Mouse (Mus musculus) stomach, adult 2 months (tissue): Measurements from ENCODE around the gene Prcc. TPM values are rescaled to one million over a fixed set of nuclear protein-coding genes. Genes with fewer than 3 reads are reported as not detected.

ENCODE experiments used
- polyA plus RNA-seq: library from polyadenylated mRNA; depleted of rRNA; stranded (reverse); fragments of >200 nt; gene quantifications from 2 replicates; pipeline ENCODE4 v1.2.3, GENCODE M21; 2012; rRNA removed

The Prcc gene
- polyA plus RNA-seq, result 12.5 and 13.3 TPM in 2 replicates

DNA sequence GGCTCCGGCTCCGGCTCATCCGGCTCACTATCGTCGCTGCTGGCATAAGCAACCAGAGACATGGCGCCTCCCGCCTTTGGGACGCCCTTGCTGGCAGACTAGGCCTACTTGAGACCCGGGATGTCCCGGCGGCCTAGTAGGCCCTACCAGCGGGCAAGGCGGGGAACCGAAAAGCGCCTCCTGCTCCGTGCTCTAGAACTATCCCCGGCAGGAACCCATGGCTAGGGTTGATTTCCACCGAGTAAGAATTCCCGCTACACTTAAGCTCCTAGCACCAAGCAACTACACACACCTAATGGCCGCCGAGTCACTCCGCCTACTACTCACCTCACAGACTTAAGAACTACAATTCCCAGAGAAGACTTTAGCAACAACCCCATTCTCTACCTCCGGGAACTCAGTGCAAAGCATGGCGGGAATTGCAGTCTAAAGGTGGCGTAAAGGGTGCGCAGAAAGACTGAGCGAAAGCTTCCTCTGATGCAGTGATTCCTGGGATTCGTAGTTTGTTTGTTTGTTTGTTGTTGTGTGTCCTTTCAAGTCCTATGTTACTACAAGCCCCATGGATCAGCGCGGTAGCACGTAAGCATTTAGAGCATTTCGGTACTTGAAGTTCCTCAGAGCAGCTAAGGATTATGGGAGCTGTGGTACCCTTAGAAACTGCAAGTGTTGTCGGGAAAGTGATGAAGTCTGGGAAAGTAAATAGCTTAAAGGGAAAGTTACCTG, at the start of gene Prcc:
TSS of gene Prcc (minus strand) at position 328 of the 723 bp plus-strand sequence.

GRCm38 (mm10) chr3:87930078-87930795, 44.8 kb upstream of the Prcc start, which contains the start of the genes Isg20l2 and Rrnad1:
Isg20l2 (plus strand) TSS chr3:87930314.
Rrnad1 (minus strand) TSS chr3:87930717.

GRCm38 (mm10) chr3:87919336-87920108, 34.1 kb upstream of the Prcc start, which contains the start of gene Mrpl24:
Mrpl24 (plus strand) TSS chr3:87919506.

DNA sequence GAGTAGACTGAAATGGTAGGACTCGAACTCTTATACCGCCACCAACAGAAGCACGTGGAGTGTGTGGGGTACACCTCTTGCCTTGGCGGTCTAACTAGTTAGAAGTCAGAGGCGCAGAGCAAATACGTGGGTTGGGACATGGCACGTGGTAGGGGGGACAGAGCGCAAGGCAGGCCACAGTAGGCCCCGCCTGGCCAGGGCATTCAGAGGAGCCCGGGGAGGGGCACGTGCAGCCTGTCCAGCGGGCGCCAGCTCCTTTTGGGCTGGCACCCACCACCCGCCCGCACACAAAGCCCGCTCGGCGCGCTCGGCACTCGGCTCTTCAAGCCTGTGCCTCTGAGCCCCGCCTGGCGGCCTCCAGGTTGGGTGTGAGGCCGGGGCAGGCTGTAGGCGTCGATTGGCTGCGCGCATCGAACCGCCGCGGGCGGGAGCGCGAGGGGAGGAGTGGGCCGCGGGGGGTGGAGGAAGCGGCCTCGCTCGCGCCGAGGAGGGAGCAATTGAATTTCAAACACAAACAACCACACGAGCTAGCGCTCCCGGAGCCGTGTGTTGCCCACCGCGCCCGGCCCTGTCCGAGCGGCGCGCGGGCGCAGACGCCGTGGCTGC, 20.6 kb upstream of the Prcc start, which contains the start of gene Hdgf:
TSS of gene Hdgf (plus strand) at position 442 of the 606 bp plus-strand sequence.

DNA sequence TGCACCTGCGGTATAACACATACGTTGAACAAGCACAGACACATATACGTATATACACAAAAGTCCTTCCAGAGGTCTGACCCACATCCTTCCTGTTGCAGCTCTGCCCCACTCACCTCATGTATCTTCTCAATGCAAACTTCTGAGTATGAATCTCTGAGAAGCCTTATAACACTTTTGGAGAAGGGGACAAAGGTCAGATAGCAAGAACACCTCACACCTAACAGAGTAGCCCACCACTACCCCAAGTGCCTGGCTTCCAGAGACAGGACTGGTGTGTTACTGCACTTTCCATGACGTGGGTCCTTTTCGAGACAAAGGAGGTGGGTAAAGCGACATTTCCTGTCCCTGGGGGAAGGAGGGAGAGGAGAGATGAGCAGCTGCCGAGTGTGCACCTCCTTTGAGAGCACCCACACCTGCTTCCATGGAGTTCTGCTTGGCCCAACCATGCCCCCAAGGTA, 38.7 kb downstream of the Prcc start, which contains the start of gene Sh2d2a:
TSS of gene Sh2d2a (plus strand) at position 106 of the 461 bp plus-strand sequence.

DNA sequence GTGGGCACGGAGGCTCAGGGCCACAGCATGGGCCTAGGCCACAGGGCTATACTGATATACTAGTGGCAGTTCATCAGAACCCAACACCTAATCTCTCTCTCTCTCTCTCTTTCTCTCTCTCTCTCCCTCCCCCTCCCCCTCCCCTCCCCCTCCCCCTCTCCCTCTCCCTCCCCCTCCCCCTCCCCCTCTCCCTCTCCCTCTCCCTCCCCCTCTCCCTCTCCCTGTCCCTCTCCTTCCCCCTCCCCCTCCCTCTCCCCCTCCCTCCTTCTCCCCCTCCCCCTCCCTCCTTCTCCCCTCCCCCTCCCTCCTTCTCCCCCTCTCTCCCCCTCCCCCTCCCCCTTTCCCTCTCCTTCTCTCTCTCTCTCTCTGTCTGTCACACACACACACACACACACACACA, 61.2 kb downstream of the Prcc start, which contains the start of gene Pear1:
TSS of gene Pear1 (minus strand) at position 101 of the 400 bp plus-strand sequence.

Other genes starting within 250 kb of the Prcc start
- gene Lrrc71, start 137.0 kb downstream of the Prcc start, polyA plus RNA-seq, result 0.02 and 0.14 TPM in 2 replicates
- gene Ntrk1, start 90.4 kb downstream of the Prcc start, polyA plus RNA-seq, result 0.17 and 0.20 TPM in 2 replicates
- 1.6 and 2.7 TPM in 2 replicates for gene Insrr, start 88.7 kb downstream of the Prcc start, polyA plus RNA-seq
- 11.8 and 12.6 TPM in 2 replicates for gene Pear1, start 61.3 kb downstream of the Prcc start, polyA plus RNA-seq
- gene Sh2d2a, start 38.9 kb downstream of the Prcc start, polyA plus RNA-seq, result 0.16 and 0.45 TPM in 2 replicates
- 28.9 and 30.2 TPM in 2 replicates for gene Hdgf, start 20.7 kb upstream of the Prcc start, polyA plus RNA-seq
- 9.8 and 10.8 TPM in 2 replicates for gene Mrpl24, start 33.9 kb upstream of the Prcc start, polyA plus RNA-seq
- gene Isg20l2, start 44.7 kb upstream of the Prcc start, polyA plus RNA-seq, result 4.0 and 4.7 TPM in 2 replicates
- gene Rrnad1, start 45.1 kb upstream of the Prcc start, polyA plus RNA-seq, result 11.2 and 19.0 TPM in 2 replicates
- 9.3 and 9.4 TPM in 2 replicates for gene Crabp2, start 63.1 kb upstream of the Prcc start, polyA plus RNA-seq
- gene Nes, start 85.5 kb upstream of the Prcc start, polyA plus RNA-seq, result 1.2 and 1.7 TPM in 2 replicates
- gene Bcan, start 114.6 kb upstream of the Prcc start, polyA plus RNA-seq, result 0.26 and 0.44 TPM in 2 replicates
- not detected in 2 replicates for gene Hapln2, start 142.0 kb upstream of the Prcc start, polyA plus RNA-seq
- 1.7 and 2.1 TPM in 2 replicates for gene Gpatch4, start 157.5 kb upstream of the Prcc start, polyA plus RNA-seq
- 37.1 and 38.2 TPM in 2 replicates for gene Naxe, start 172.9 kb upstream of the Prcc start, polyA plus RNA-seq
- not detected in 2 replicates for gene Ttc24, start 192.7 kb upstream of the Prcc start, polyA plus RNA-seq
- gene Iqgap3, start 196.4 kb upstream of the Prcc start, polyA plus RNA-seq, result 4.7 and 5.7 TPM in 2 replicates